Mouse (Mus musculus) forebrain, embryonic 11.5 days (tissue): ENCODE results near the gene Stk38. TPM values are rescaled to one million over a fixed set of nuclear protein-coding genes. Genes with fewer than 3 reads are reported as not detected.

Experiments used
- ATAC-seq: fragments of 200-750 bp; cut with Nextera tagmentation; replicated peaks from 2 replicates; pipeline ENCODE4 v1.8.0; 2017; ENCODE audit warnings: moderate TSS enrichment; ENCODE audit not compliant: low FRiP score
- DNase-seq: peaks from one replicate; pipeline ENCODE4 v3.0.0-alpha.2; 2017; ENCODE audit warnings: low spot score
- H3K27ac ChIP-seq: fragments of 300-500 bp; sonication (generic); 2 replicates; pipeline ENCODE4 v1.5.1; 2014; ENCODE audit warnings: low read depth, low read length
- H3K27me3 ChIP-seq: fragments of 300-500 bp; sonication (generic); 2 replicates; pipeline ENCODE4 v1.6.1; 2014; ENCODE audit warnings: mild to moderate bottlenecking, low read length, mixed read lengths; ENCODE audit not compliant: control insufficient read depth, insufficient read depth
- H3K36me3 ChIP-seq: fragments of 300-500 bp; sonication (generic); 2 replicates; pipeline ENCODE4 v1.6.1; 2014; ENCODE audit warnings: mild to moderate bottlenecking, low read length, moderate library complexity, mixed read lengths; ENCODE audit not compliant: control insufficient read depth, insufficient read depth
- H3K4me1 ChIP-seq: fragments of 300-500 bp; sonication (generic); replicated peaks from 2 replicates; pipeline ENCODE4 v1.6.1; 2014; ENCODE audit warnings: low read length, mixed read lengths; ENCODE audit not compliant: control insufficient read depth, insufficient read depth
- H3K4me2 ChIP-seq: fragments of 300-500 bp; sonication (generic); 2 replicates; pipeline ENCODE4 v1.6.1; 2014; ENCODE audit warnings: low read depth, mild to moderate bottlenecking, low read length, moderate library complexity, mixed read lengths; ENCODE audit not compliant: severe bottlenecking
- H3K4me3 ChIP-seq: fragments of 300-500 bp; sonication (generic); 2 replicates; pipeline ENCODE4 v1.5.1; 2014; ENCODE audit warnings: low read depth, low read length
- H3K9ac ChIP-seq: fragments of 300-500 bp; sonication (generic); 2 replicates; pipeline ENCODE4 v1.6.1; 2014; ENCODE audit warnings: low read length
- H3K9me3 ChIP-seq: fragments of 300-500 bp; sonication (generic); 2 replicates; pipeline ENCODE4 v1.6.1; 2016; ENCODE audit warnings: low read length, mixed read lengths; ENCODE audit not compliant: control insufficient read depth
- WGBS: fragments of 180-500 bp; shearing (Covaris S2); extraction: QIAGEN DNeasy Blood & Tissue Kit; methylation state at CpG from one replicate; pipeline ENCODE4 v1.1.7; 2014; 5-methylcytosine and 5-hydroxymethylcytosine counted together
- polyA plus RNA-seq: library from polyadenylated mRNA; unstranded; fragments of >200 nt; fragmentation: Nextera tagmentation; extraction: Ambion mirVana; gene quantifications from 2 replicates; pipeline ENCODE4 v1.2.1, GENCODE M21; 2014

The Stk38 gene
- polyA plus RNA-seq, 1 experiment from 2014 or later = 143 TPM

GRCm38 (mm10) chr17:28926380-28926779 is 81.4 kb downstream of the Stk38 start:
- Histone ChIP-seq H3K9ac (no peak overlapping the region), H3K4me3 (no peak overlapping the region), H3K4me1 (0 out of 2 replicates have a peak, but pooled peaks cover 5% of the 10 kb centered on the region), H3K27me3 (no peaks in the 10 kb centered on the region), H3K9me3 (no peaks in the 10 kb centered on the region), H3K4me2 (no peak overlapping the region), H3K27ac (no peak overlapping the region), H3K36me3 (no peaks in the 10 kb centered on the region)
- DNase-seq (peak; percentile 92), ATAC-seq (0 out of 2 replicates have a peak, but pooled peaks have one; percentile 30)
- WGBS = 17% methylated on average over 13 of the region's 13 CpGs

- Histone ChIP-seq H3K4me1 (no peaks in the 10 kb centered on the region), H3K9ac (no peak overlapping the region), H3K27me3 (no peaks in the 10 kb centered on the region), H3K4me2 (no peak overlapping the region), H3K27ac (no peak overlapping the region), H3K9me3 (no peaks in the 10 kb centered on the region), H3K4me3 (no peak overlapping the region), H3K36me3 (no peaks in the 10 kb centered on the region)
- 89% methylated on average over 8 of the region's 8 CpGs for WGBS
- ATAC-seq (no peak), DNase-seq (no peak)
Observed at GRCm38 (mm10) chr17:28924957-28925595, 82.7 kb downstream of the Stk38 start.

- Histone ChIP-seq H3K4me1 (no peaks in the 10 kb centered on the region), H3K9ac (no peak overlapping the region), H3K36me3 (no peaks in the 10 kb centered on the region), H3K9me3 (no peaks in the 10 kb centered on the region), H3K27me3 (no peaks in the 10 kb centered on the region), H3K27ac (no peak overlapping the region), H3K4me3 (no peak overlapping the region), H3K4me2 (no peak overlapping the region)
- ATAC-seq (no peak), DNase-seq (no peak)
- WGBS = 76% methylated on average over 6 of the region's 6 CpGs
Observed at GRCm38 (mm10) chr17:28922096-28922495, 85.7 kb downstream of the Stk38 start.

GRCm38 (mm10) chr17:28921086-28921485 is 86.7 kb downstream of the Stk38 start:
- H3K4me2 ChIP-seq = no peak overlapping the region
- H3K27ac ChIP-seq = no peak overlapping the region
- H3K9me3 ChIP-seq = no peaks in the 10 kb centered on the region
- WGBS = 72% methylated on average over 8 of the region's 8 CpGs
- no peak overlapping the region for H3K9ac ChIP-seq
- H3K4me3 ChIP-seq = no peak overlapping the region
- DNase-seq (no peak), ATAC-seq (no peak)
- no peaks in the 10 kb centered on the region for H3K4me1 ChIP-seq
- no peaks in the 10 kb centered on the region for H3K36me3 ChIP-seq
- H3K27me3 ChIP-seq = no peaks in the 10 kb centered on the region

Other genes starting within 250 kb of the Stk38 start
- 2.3 and 2.7 TPM in 2 replicates for gene Mapk13, start 238.7 kb downstream of the Stk38 start, polyA plus RNA-seq
- gene Brpf3, start 206.9 kb downstream of the Stk38 start, polyA plus RNA-seq = 13.1 and 17.3 TPM in 2 replicates
- not detected in 2 replicates for gene Pnpla1, start 149.6 kb downstream of the Stk38 start, polyA plus RNA-seq
- 0.16 and 0.19 TPM in 2 replicates for gene 4930539E08Rik, start 92.7 kb downstream of the Stk38 start, polyA plus RNA-seq
- 0.28 TPM in 1 of 2 replicates, not detected in the other for gene Pxt1, start 64.2 kb downstream of the Stk38 start, polyA plus RNA-seq
- gene Kctd20, start 56.0 kb downstream of the Stk38 start, polyA plus RNA-seq = 112 and 116 TPM in 2 replicates
- 823 and 865 TPM in 2 replicates for gene Srsf3, start 24.6 kb upstream of the Stk38 start, polyA plus RNA-seq
- gene Cdkn1a, start 83.0 kb upstream of the Stk38 start, polyA plus RNA-seq = 27.3 and 33.1 TPM in 2 replicates
- 0.08 TPM in 1 of 2 replicates, not detected in the other for gene Rab44, start 106.2 kb upstream of the Stk38 start, polyA plus RNA-seq
- gene Cpne5, start 230.2 kb upstream of the Stk38 start, polyA plus RNA-seq = 5.5 and 6.8 TPM in 2 replicates